Mouse (Mus musculus) yolk sac, embryonic 10.5 days (tissue): Measurements from ENCODE around the gene Fam234a.
A peak's percentile ranks its signal among the peaks of the same experiment; 100 is the strongest.
"Not testable (repeated sequence)": the region's sequence is repeated elsewhere in the genome, so short reads cannot be mapped to it uniquely, and the experiment has no call there.

Source experiments
- DNase-seq: peaks from one replicate; pipeline ENCODE4 v3.0.0-alpha.2; 2017; ENCODE audit warnings: low spot score

Fam234a gene

DNA sequence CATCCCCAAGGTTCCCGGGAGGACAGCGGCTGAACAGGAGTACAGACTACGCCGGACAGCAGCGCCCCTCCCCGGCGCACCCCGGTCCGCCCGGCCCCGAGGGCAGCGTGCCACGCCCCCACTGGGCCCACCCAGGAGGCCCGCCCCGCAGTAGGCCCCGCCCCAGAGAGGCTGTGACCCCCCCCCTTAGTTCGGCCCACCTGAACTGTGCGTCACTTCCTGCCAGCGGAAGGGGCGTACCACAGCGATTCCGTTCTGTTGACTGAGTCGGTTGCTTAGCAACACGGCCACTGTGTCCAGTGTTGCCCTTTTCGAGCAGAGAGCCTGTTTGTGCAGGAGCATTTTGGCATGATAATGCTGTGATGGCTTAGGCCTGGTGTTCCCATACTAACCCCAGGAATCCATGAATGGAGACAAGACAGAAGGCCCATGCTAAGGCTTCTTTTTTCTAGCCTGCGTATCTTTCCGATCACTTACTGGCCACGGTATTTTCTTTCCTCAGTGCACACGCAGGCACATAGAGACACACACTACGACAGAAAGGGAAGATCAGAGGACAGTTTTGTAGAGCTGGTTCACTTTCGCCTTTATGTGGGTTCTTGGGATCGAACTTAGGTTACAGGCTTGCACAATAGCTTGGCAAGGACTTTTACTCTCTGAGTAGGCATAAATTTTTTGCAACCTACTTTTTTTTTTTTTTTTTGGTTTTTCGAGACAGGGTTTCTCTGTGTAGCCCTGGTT, at the start of gene Fam234a:
TSS of gene Fam234a (minus strand) at position 142 of the 741 bp plus-strand sequence.
- peak; percentile 97 for DNase-seq

DNA sequence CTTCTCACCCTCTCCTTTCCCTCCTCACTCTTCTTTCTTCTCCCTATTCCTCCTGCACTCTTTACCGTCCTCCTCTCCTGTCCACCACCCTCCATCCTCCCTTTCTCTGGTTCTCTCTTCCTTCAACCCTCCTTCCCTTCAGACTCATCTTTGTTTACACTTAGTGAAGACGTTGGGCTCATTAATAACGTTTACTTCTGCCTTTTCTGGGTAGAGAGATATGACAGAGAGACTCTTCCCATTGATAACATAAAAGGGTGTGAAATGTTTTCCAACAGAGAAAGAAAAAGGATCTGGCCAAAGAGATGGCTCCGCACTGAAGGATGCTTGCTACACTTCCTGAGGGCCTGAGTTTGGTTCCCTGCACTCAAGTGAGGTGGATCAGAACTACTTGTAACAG, 45.4 kb upstream of the Fam234a start:
- no peak for DNase-seq

DNA sequence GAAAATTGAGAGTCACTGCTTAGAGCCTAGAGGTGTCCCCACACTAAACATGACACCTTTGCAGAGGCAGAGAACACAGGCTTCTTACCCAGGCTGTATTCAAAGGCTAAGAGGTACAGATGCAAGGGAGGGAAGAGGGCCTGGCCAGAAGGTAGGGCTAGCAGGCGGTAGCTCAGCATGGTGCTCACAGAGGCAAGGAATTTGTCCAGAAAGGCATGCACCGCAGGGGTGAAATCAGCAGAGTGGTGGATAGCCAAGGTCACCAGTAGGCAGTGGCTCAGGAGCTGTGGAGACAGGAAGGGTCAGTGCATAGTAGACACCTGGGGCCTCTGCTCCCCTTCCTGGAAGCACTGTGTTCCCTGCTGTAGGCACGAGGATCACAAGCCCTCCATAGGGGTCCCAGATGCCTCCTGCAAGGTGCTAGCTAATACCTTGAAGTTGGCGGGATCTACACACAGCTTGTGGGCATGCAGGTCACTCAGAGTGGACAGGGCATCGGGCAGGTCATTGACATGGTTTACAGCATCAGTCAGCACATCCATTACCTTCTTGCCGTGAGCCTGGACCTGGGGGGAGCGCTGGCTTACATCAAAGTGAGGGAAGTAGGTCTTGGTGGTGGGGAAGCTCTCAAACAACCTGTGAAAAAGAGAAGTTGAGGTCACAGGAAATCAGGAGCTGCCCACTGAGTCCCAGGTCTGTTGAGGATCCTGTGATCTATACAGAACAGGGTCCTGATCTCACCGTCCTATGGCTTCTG, 42.3 kb upstream of the Fam234a start:
- DNase-seq, result no peak

DNA sequence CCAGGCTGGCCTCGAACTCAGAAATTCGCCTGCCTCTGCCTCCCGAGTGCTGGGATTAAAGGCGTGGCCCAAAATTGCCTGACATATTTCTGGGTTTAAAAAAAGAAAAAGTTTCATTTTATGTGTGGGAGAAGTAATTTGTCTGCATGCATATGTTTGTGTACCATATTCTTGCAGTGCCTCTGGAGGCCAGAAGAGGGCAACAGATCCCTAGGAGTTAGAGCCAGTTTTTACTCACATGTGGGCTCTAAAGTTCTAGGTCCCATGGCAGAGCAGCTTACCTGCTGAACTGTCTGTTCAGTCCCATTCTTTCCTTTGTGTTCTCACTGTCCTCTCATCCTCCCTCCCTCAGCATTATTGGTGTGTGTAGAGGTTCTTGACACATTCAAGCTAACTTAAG, 32.7 kb upstream of the Fam234a start:
- no peak for DNase-seq

DNA sequence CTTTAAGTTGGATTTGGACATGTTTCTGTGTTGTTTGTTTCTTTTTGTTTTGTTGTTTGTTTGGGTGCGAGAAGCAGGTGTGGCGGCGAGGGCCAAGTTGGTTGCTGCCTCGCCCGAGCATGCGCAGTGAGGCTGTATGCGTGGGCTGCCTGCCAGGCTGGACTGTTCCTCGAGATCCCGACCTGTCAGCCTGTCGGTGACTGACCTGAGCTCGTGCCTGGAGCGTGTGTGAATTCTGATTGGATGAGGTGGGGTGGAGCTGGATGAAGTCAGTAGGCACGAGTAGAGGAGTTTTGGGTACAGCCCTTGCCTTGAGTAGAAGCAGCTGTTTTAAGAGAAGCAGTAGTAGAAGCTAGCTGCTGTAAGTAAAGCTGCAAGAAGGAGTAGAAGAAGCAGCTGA, 31.9 kb upstream of the Fam234a start:
- no peak for DNase-seq

DNA sequence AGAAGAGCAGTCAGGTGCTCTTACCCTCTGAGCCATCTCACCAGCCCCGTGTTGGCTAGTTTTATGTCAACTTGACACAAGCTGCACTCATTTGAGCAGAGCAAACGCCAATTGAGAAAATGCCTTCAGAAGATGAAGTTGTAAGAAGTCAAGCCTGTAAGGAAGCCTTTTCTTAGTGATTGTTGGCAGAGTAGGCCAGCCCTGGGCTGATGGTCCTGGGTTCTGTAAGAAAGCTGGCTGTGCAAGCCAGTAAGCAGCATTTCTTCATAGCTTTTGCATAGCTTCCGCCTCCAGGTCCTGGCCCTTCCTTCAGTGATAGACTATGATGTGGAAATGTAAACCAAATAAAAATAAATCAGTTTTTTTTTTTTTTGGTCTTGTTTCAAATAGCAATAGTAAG, 28.5 kb upstream of the Fam234a start:
- DNase-seq, result no peak

DNA sequence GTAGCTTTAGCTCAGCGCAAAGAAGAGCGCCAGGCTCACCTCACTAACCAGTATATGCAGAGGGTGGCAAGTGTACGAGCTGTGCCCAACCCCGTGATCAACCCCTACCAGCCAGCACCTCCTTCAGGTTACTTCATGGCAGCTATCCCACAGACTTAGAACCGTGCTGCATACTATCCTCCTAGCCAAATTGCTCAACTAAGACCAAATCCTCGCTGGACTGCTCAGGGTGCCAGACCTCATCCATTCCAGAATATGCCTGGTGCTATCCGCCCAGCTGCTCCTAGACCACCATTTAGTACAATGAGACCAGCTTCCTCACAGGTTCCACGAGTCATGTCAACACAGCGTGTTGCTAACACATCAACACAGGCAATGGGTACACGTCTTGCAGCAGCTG, 25.5 kb upstream of the Fam234a start:
- DNase-seq, result not testable (repeated sequence)

DNA sequence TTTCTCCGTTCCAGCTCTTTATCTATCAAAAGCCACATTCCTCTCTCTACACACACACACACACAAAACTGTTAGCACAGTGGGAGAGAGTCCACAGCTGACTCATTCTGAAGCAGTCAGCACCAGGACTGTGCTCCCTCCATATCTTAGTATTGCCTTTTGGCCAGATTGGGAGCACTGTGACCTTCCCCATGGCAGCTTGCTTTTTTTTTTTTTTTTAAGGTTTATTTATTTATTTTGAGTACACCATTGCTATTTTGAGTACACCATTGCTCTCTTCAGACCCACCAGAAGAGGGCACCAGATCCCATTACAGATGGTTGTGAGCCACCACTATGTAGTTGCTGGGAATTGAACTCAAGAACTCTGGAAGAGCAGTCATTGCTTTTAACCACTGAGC, 24.8 kb upstream of the Fam234a start:
- no peak for DNase-seq

DNA sequence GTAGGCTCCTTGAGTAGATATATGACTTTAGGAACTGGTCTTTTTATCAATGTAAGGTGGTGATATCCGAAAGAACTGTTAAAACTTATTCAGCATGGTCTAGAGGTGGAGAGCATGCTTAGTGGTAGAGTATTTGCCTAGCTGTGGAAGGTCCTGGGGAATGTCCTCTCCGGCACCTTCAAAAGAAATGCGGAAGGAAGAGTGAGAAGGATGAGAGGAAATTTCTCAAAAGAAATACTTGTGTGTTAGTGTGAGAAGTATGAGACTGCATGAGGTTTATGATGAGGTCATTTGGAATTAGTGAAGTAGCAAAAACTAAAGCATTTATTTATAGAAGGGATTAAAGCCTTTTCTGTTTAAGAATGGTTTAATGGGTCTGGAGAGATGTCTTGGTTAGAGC, 18.3 kb upstream of the Fam234a start:
- no peak for DNase-seq

DNA sequence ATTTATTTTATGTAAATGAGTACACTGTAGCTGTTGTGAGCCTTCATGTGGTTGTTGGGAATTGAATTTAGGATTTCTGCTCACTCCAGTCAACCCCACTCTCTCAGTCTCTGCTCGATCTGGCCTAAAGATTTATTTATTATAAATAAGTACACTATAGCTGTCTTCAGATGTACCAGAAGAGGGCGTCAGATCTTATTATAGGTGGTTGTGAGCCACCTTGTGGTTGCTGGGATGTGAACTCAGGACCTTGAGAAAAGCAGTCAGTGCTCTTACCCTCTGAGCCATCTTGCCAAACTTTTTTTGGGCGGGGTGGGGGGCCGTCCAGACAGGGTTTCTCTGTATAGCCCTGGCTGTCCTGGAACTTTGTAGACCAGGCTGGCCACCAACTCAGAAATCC, 17.8 kb upstream of the Fam234a start:
- no peak for DNase-seq

DNA sequence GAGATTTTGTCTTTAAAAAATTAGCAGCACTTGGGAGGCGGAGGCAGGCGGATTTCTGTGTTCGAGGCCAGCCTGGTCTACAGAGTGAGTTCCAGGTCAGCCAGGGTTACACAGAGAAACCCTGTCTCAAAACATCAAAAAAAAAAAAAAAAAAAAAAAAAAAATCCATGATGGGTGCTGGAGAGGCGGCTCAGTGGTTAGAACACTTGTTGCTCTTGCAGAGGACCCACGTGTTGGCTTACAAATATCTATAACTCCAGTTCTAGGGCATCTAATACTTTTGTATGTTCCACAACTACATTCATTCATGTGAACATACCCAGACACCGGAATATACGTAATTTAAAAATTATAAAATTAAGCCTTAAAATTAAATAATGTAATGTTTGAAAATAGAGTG, 11.3 kb upstream of the Fam234a start:
- DNase-seq, result no peak

DNA sequence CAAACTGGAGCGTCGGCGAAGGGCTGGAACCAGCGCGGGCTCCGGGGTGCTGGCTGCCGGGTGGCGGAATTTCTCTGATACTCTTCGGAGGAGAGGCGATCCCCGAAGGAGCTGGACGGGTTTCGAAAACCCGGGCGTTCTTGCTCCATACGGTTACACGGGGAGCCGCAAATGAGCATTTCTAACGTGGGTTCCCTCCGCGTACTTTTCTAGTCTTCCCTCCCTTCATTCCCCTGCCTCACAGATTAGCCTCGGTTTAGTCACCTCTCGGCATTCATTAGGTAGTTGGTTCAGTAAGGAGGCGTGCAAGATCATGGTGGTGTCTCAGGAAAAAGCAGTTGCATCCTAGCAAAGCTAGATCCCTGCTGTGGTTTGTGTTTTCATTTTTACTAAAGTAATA, 9.4 kb upstream of the Fam234a start:
- peak; percentile 22 for DNase-seq

DNA sequence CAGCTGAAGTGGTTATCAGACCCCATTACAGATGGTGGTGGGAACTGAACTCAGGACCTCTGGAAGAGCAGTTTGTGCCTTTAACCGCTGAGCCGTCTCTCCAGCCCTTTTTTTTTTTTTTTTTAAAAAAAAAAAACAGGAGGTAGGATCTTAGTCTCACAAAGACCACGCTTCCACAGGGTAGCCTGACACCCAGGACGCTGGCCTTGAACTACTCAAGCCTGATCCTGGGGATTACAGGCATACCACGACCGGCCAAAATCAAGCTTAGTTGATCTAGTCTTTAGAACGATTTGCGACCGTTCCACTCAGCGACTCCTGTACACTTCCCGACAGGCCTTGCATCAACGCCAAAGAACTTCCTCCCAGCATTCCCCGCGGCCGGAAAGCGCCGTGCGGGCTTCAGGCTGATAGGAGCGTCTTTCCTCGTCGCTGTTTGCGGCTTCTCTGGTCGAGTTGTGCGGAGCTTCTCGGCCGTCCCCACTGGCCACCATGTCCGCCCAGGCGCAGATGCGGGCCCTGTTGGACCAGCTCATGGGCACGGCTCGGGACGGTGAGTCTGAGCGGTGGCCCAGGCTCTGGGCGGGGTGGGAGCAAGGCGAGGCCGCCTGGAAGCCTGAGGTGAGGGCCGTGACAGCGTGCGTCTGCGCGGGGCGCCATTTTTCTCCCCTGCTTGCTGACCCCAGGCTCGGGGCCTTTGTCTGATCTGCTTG, 8.7 kb upstream of the Fam234a start, which contains the start of gene Luc7l:
TSS of gene Luc7l (plus strand) at position 358 of the 713 bp plus-strand sequence.
- DNase-seq, result peak; percentile 96

DNA sequence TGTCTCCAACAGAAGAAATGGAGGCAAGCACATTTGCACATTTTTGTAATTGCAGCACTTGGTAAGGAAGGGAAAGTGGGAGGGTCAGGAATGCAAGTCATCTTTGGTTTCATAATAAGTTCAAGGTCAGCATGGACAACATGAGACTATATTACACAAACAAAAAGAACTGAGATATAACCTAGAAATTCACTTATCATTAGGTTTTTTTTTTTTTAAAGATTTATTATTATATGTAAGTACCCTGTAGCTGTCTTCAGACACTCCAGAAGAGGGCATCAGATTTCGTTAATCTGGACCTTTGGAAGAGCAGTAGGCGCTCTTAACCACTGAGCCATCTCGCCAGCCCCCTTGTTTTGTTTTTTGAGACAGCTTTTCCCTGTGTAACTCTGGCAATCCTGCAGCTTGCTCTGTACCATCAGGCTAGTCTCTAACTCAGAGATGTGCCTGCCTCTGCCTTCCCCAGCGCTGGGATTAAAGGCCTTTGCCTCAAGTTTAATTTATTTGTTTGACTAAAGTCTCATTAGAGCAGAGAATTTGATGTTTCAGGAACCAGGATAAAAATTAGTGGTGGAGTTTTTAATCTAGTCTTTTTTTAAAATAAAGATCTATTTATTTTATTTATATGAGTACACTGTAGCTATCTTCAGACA, 8.0 kb upstream of the Fam234a start:
- no peak for DNase-seq

DNA sequence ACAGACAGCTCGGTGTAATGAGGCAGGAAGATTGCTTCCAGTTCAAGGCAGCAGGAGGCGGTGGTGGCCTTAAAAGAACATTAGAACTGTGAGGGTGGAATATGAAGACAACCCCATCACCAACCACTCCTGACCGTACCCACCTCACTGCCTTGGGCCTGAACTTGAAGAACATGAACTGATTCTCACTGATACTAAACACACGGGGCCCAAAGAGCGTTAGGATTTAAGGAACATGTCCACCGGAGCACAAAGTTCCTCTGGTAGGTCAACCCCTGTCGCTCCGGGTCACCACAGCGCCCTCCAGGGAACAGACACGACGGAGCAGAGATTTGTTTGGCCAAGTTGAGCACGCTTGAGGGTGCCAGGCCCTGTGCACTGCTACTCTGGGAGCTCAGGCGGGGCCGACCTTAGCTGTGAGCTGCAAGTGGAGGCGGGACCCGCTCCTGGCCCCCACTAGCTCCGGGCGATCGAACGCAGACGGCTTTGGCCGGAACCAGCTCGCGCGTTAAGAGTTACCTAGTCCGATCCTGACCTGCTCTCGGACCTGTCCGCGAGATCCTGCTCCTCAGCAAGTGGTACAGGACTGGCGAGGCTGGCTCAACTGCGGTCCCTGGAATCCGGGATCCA, 456 bp downstream of the Fam234a start:
- no peak for DNase-seq

DNA sequence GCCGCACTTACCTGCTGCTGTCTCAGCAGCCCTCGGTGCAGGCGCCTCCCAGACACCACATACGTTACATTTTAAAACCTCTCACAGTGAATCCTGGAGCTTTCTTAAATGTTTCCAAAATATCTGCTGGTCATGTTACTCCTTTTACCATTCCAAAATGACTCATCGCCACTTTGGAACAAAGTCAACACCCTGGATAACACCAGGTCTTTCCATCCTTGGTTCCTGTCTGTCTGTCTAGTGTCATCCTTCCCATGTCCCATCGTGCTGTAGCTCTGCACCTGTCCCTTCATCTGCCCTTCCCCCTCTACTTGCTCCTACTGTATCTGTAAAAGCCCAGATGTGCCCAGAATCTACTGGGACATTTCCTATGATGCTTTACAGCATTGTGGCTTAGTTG, 3.1 kb downstream of the Fam234a start:
- no peak for DNase-seq

DNA sequence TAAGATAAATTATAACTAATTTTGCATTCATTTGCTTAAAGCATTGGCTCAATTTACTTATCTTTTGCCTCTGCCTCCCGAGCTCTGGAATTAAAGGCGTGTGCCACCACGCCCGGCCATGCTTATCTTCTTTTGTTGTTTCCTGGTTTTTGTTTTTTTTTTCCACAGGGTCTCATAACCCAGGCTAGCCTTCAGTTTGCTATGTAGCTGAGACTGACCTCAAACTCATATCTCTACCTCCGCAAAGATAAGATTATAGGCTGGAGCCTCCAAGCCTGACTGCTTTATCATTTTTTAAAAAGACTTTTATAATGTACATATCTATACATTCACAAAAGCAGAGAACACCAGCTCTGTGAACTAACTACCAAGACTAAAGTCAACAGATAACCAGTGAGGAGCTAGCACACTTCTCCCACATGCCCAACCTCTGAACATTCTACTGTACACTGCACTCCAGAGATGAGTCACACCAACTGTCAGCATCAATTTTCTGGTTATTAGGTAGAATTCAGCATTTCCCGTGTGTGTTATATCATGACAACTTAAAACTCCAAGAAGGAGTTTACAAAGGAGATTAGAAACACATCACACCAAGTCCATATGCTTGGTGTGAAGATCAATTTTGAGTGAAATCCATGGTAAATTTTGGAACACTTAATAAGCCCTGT, 3.8 kb downstream of the Fam234a start:
- DNase-seq, result no peak

DNA sequence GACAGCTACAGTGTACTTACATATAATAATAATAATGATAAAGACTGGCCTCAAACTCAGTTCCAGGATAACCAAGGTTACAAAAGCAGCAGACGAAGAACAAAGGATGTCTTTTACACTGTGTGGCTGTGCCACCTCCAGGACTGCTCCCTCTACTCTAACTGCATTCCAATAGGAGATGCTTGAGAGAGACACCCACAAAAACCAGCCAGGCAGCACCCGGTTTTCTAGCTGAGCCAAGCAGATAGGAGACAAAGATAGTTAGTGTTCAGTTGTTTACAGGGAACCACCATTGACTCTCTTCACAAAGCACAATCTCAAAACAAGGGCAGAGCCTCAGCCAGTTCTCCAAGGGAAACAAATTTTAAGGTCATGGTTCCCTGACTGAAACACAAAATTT, 4.5 kb downstream of the Fam234a start:
- DNase-seq, result no peak

DNA sequence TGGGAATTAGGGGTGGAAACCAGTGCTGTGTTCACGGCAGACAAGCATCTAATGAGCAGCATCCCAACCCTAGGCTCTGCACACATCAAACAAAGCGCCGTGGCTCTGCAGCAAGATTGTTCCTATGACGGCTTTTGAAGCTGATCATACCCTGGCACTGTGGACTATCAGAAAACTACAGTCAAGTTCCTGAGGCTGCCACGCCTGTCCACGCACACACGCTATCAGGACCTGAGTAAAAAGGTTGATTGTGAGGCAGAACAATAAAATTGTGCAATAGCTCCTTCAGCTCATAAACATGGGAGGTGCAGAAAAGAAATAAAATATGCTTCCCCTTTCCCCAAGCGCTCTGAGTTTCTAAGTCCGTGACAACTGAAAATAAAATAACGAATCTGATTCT, 6.4 kb downstream of the Fam234a start:
- no peak for DNase-seq

DNA sequence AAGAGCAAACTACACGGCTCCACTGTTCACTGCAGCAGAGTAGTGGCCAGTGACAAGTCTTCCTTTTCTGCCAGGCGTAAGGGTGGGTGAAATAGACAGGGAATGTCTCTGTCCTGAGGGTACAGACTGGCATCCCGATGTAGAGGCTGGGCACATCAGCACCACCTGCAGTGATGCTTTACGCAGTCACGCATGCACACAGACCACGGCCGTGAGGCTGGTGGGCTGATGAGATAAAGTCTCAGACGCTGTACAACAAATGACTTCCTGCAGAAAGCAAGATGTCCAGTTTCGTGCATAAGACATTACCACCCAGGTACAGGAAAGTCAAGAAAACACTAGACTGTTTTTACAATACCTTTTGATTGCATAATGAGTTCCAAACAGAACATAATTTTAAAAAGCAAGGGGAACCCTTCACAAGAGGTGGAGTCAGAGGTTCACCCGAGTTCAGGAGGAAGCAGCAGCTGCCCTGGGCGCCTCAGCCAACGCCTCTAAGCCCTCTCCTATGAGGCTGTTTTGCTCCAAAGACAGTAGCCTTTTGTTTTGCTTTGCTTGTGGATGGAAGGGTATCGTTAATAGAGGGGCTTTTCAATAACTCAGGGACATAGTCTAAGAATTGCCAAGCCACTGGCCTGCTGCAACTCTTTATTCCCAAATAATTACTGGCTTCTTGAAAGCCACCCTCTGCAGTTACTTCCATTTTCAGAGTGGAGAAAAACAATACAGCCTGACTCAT, 8.8 kb downstream of the Fam234a start:
- no peak for DNase-seq

DNA sequence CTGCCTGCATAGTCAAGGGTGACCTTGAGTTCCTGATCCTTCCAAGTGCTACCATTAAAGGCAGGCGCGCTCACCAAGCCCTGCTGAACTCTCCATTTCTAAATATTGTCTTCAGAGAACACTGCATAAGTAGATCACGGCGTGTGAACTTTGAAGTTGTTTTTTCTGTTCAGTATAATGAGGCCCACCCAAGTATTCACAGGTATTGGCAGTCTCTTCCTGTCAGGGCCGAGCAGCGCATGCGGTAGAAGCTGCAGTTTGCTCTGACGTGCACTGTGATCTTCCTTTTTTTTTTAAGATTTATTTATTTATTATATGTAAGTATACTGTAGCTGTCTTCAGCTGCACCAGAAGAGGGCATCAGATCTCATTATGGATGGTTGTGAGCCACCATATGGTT, 9.7 kb downstream of the Fam234a start:
- no peak for DNase-seq
